Mouse (Mus musculus) layer of hippocampus, adult 6 months (tissue): ENCODE data around the gene Fam219b. TPM values are rescaled to one million over a fixed set of nuclear protein-coding genes. Genes with fewer than 3 reads are reported as not detected.

Experiments used
- long read RNA-seq, 2 experiments: library from polyadenylated mRNA; unstranded; transcript quantifications; one replicate each; pipeline ENCODE4 v2.0.0; 2019 to 2020
- polyA plus RNA-seq: library from polyadenylated mRNA; unstranded; fragments of <200 nt; fragmentation: Nextera tagmentation; gene quantifications from 2 replicates; pipeline ENCODE4 v1.2.3, GENCODE M21; 2021

The Fam219b gene
- 9.8 and 11.6 TPM in 2 replicates for polyA plus RNA-seq
- long read RNA-seq, experiment 1, transcript Fam219b-202 (5 exons, 3,017 nt), result major isoform, 18 of 34 reads
- long read RNA-seq, experiment 1, transcript Fam219b-201 (4 exons, 3,001 nt), result minor isoform, 5 of 34 reads
- long read RNA-seq, experiment 1, partial matches to known transcripts, result 0 of 34 reads
- long read RNA-seq, experiment 1, other reads (novel, unspliced or antisense), result 11 of 34 reads
- long read RNA-seq, experiment 2, transcript Fam219b-201 (4 exons, 3,001 nt), result minor isoform, 38 of 88 reads
- long read RNA-seq, experiment 2, transcript Fam219b-202 (5 exons, 3,017 nt), result major isoform, 42 of 88 reads
- long read RNA-seq, experiment 2, partial matches to known transcripts, result 0 of 88 reads
- long read RNA-seq, experiment 2, other reads (novel, unspliced or antisense), result 8 of 88 reads

DNA sequence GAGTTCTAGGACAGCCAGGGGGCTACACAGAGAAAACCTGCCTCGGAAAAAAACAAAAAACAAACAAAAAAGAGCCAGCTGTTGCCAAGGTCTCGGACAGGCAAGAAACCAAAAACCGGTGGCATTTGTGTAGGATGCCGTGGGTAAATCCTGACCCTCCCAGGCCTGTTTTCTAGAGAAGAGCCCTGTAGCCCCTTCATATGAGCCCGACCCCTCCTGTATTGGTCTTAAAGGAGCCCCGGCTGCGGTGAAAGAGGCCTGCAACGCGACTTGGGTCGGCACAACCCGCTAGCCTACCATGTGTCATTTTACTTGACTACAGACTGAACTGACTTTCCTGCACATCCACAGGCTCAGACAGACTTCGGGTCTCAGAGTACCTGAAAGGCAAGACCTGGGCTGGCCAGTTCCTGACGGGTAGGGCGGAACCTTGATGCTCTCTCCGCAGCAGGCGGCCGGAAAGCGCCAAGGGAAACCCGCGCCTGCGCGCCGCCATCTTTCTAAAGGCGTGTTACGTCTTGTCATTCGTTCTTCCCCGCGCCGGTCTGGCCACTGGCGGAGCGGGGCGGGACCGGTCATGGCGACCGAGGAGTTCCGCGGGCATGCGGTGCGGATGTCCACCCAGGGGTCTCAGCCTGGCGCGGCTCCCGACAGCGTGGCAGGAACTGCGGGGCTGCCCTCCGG lies at the start of gene Fam219b:
Fam219b (plus strand) TSS at position 485 of the 684 bp plus-strand sequence.

DNA sequence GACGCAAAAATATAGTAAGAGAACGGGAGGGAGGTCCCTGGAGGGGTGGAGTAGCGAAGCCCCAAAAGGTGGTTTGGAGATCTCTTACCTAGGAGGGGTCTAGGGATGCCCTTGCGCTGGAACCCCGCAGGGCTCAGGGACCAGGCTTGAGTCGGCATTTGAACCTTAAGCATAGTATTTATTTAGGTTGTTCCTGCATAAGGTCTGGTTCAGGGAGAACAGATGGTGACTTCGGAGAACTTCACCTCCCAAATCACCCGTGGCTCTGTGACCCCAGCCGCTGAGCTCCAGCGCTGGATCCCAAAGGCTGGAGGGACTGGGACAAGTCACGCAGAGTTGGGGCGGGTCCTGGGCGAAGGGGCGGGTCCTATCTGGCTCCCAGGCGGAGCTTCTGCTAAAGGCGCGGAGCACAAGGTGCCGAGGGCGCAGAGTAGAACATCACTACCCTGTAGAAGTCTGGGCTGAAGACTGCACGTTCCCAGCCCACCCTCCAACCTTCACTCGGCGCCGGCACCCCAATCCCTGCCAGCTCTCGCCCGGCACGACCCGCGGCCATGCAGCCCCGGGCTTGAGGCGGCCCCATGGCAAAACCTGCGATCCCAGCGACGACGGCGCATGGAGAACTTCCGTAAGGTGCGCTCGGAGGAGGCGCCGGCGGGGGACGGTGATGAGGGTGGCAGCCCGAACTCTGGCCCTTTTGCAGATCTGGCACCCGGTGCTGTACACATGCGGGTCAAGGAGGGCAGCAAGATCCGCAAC lies 33.5 kb upstream of the Fam219b start, which contains the start of gene Rpp25:
Rpp25 (plus strand) TSS at position 405 of the 759 bp plus-strand sequence.

DNA sequence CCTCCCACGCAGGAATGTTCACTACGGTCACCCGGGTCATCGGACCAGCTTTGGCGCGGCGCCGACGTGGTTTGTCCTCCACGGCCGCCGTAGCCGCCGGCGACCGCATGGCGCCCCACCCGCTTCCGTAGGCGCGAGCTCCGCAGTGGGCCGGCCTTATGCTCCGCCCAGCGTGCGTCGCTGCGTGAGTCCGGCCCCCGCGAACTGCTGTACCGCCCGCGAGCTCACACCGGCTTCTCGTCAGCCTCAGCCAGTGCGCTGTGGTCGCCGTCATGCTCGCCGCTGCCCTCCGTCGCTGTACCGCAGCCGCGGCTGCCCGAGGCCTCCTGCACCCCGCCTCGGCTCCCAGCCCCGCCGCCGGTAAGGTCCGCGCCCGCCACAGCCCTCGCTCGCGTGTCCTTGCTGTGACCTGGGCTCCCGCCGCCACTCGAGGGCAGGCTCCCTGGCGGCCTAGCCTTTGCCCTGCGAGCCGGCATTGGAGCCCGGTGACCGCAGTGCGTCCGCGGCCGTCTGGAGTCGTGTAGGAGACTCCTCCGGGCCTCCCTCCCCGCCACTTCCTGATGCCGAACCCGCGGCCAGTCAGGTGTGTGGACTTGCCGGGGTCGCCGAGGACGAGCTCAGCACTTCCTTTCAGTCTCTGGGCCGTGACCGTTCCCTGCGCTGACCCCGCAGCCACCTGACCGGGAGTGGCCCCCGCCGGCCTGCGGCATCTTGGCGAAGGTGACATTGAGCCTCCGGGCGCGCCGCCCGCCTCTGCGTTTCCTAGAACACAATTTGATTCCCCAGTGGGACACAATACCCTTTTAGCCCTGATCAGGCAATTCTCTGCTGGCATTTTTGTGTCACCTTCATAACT lies 16.0 kb upstream of the Fam219b start, which contains the start of gene Cox5a:
Cox5a (plus strand) TSS at position 219 of the 856 bp plus-strand sequence.

DNA sequence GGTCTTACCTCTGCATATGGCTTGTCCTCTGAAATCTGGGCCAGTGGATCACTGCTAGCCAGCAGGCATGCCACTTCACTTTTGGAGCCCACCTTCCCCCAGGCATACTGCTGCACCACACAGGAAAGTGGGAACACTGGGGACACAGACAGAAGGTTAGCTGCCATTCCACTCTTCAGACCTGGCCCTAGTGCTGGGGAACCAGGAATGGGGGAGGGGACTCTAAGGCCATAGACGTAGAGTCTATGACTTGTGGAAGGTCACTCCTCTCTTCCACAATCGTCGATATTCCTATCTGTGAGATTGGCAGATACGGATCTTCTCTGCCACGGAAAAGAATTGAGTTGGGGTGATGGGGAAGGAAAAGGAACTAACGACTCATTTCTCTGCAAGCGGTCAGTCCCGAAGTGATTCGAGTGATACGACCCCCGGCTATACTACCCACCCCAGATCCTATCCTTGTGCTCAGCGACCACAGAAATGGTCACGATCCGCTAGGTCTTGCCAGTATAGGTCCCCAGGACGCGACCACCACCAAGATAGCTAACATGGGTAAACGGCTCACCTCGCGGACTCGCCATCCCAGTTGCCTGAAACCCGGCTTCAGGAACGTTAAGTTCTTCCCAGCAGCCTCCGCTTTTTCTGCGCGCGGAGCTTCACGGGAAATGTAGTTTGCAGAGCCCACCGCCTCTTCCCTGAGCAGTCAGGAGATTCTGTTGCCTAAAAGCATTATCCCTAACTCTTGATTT lies 15.0 kb downstream of the Fam219b start, which contains the start of gene Mpi:
Mpi (minus strand) TSS at position 625 of the 749 bp plus-strand sequence.

DNA sequence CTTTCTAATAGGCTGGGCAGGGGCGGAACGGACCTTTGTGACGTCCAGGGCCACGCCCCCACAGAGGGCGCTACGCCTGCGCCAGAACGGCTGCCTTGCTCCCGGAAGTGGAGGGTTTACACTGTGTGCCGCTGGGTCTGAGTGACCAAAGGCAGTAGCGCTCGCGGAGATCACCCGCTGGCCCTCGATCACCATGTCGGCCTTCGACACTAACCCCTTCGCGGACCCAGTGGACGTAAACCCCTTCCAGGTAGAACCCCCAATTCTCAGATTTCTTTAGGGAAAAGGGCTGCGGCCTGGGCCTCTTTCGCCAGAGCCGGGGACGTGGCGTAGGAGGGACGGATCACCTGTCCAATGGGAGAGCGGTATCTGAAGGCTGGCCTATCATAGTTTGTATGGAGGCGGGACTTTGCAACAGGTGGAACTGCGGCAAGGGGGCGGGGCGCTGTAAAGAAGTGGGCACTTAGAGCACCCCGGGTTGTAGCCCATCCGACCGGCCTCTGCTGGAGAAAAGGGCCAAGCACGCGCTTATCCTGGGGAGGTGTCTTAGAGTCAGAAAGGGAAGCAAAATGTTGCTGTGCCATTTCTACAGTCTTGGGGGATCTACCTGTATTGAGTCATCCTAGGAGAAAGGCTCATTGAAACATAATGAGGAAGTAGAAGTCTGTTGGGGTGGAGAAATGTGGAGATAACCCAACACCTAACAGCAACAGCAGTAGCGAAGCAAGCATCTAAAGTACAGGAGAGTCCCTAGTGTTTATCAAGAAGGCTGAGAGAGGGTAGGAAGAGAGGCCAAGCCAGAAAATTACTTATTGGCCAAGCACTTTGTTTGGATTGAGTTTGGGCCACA lies 23.8 kb downstream of the Fam219b start, which contains the start of gene Scamp2:
Scamp2 (plus strand) TSS at position 83 of the 850 bp plus-strand sequence.

DNA sequence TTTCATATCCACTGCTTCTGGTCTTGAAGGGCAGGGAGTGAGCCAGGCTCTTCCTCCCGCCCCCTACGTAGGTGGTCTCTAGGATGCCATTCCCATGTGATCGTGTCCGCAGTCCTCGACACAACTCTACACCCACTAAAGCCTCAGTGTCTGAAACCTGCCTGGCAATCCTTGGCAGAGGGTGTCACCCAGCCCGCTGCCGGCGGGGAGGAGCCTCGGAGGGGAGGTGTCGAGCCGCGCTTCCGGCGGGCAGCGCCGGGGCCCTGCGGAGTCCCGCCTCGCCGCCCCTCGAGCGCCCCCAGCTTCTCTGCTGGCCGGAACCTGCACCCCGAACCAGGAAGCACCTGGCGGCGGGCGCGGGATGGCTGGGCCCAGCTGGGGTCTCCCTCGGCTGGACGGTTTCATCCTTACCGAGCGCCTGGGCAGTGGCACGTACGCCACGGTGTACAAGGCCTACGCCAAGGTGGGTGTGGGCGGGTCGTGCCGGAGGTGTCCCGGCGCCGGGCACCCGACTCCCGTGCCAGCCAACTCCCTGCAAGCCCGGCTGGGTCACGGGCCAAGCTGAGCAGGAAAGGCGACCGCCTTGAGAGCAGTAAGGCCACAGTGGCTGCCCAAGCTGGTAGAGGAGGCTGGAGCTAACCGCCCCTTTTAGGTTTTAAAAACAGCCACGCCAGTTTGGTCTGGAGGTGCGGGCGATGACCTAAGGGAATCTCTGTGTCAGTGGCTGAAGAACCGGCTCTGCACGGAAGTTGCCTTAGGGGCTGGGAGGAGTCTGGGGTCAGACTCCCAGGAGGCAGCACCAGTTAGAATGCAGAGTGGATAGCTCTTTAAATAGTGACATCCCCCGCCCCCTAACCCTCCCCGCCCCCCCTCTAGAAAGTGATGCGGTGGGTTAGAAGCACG lies 52.1 kb downstream of the Fam219b start, which contains the start of gene Ulk3:
Ulk3 (plus strand) TSS at position 229 of the 903 bp plus-strand sequence.

Other genes starting within 250 kb of the Fam219b start
- 16.6 and 17.1 TPM in 2 replicates for gene Ppcdc, start 97.4 kb upstream of the Fam219b start, polyA plus RNA-seq
- 200 and 265 TPM in 2 replicates for gene Scamp5, start 69.5 kb upstream of the Fam219b start, polyA plus RNA-seq
- 17.8 and 20.5 TPM in 2 replicates for gene Rpp25, start 33.5 kb upstream of the Fam219b start, polyA plus RNA-seq
- 1,316 and 1,331 TPM in 2 replicates for gene Cox5a, start 16.3 kb upstream of the Fam219b start, polyA plus RNA-seq
- gene Mpi, start 15.2 kb downstream of the Fam219b start, polyA plus RNA-seq, result 49.3 and 50.8 TPM in 2 replicates
- 33.9 and 37.4 TPM in 2 replicates for gene Scamp2, start 23.4 kb downstream of the Fam219b start, polyA plus RNA-seq
- gene Ulk3, start 51.9 kb downstream of the Fam219b start, polyA plus RNA-seq, result 7.0 and 9.7 TPM in 2 replicates
- gene Cplx3, start 68.8 kb downstream of the Fam219b start, polyA plus RNA-seq, result 3.6 and 6.0 TPM in 2 replicates
- gene Lman1l, start 83.2 kb downstream of the Fam219b start, polyA plus RNA-seq, result not detected in 2 replicates
- gene Csk, start 116.1 kb downstream of the Fam219b start, polyA plus RNA-seq, result 3.8 and 4.6 TPM in 2 replicates
- not detected in 2 replicates for gene Cyp1a2, start 146.2 kb downstream of the Fam219b start, polyA plus RNA-seq
- gene Cyp1a1, start 150.4 kb downstream of the Fam219b start, polyA plus RNA-seq, result 0.10 TPM in 1 of 2 replicates, not detected in the other
- gene Edc3, start 171.0 kb downstream of the Fam219b start, polyA plus RNA-seq, result 9.3 and 9.9 TPM in 2 replicates
- 27.9 and 34.7 TPM in 2 replicates for gene Clk3, start 228.3 kb downstream of the Fam219b start, polyA plus RNA-seq